Mouse (Mus musculus) CH12.LX (cell line): ENCODE measurements at regions not wholly inside any gene's neighbourhood (a gene's known extent, or its start where the extent isn't known, plus 50 kb on each side); places are given as distances from the start of the nearest gene placed in this dataset.

Source experiments
- DNase-seq: peaks from one replicate; pipeline ENCODE4 v3.0.0-alpha.2; 2013; ENCODE audit errors: extremely low read depth
- H3K27ac ChIP-seq: 2 replicates; pipeline ENCODE4 v1.5.1; 2012; ENCODE audit warnings: low read depth, mild to moderate bottlenecking, control low read depth, moderate library complexity; ENCODE audit not compliant: insufficient read depth
- H3K27me3 ChIP-seq: replicated peaks from 2 replicates; pipeline ENCODE3; 2012; ENCODE audit warnings: inconsistent platforms
- H3K36me3 ChIP-seq, 2 experiments: replicated peaks in 1 of 2; 2 replicates each; pipeline versions ENCODE3 to v1.6.1; 2012; ENCODE audit warnings: inconsistent platforms in 1 of 2, low read length in 1 of 2, mild to moderate bottlenecking in 1 of 2, mixed read lengths in 1 of 2, moderate library complexity in 1 of 2; ENCODE audit not compliant: control insufficient read depth in 1 of 2, insufficient read depth in 1 of 2
- H3K4me1 ChIP-seq, 2 experiments: 2 replicates each; pipeline ENCODE4 v1.6.1; 2012; ENCODE audit warnings: inconsistent platforms in 1 of 2, moderate library complexity in 1 of 2; ENCODE audit not compliant: insufficient read depth in 2 of 2, control insufficient read depth in 1 of 2
- H3K4me2 ChIP-seq: 2 replicates; pipeline ENCODE4 v1.6.1; 2012; ENCODE audit warnings: low read depth, mild to moderate bottlenecking, control low read depth; ENCODE audit not compliant: poor library complexity, insufficient read depth, severe bottlenecking
- H3K4me3 ChIP-seq, 3 experiments: fragments of 150-350 bp in 1 of 3; sonication (generic) in 1 of 3; replicated peaks in 1 of 3; 2 replicates each; pipeline versions ENCODE3 to v1.5.1; 2011 to 2012; ENCODE audit warnings: low read depth in 2 of 3, low read length in 2 of 3, mild to moderate bottlenecking in 2 of 3, moderate library complexity in 2 of 3, control low read depth in 1 of 3, improper control_type of control experiment in 1 of 3, inconsistent platforms in 1 of 3, mixed read lengths in 1 of 3; ENCODE audit not compliant: poor library complexity in 1 of 3
- H3K79me2 ChIP-seq: replicated peaks from 2 replicates; pipeline ENCODE4 v1.6.1; 2012; ENCODE audit warnings: mild to moderate bottlenecking, moderate library complexity; ENCODE audit not compliant: control insufficient read depth, poor library complexity, insufficient read depth, severe bottlenecking; ENCODE audit errors: extremely low read depth
- H3K9ac ChIP-seq: 2 replicates; pipeline ENCODE4 v1.6.1; 2012; ENCODE audit warnings: low read depth, mild to moderate bottlenecking, control low read depth, moderate library complexity; ENCODE audit not compliant: insufficient read depth
- H3K9me3 ChIP-seq: replicated peaks from 2 replicates; pipeline ENCODE3; 2012; ENCODE audit warnings: low read length, inconsistent platforms, mixed read lengths
- BHLHE40 ChIP-seq: IDR thresholded peaks from 2 replicates; pipeline ENCODE4 v1.6.1; 2011; ENCODE audit warnings: mild to moderate bottlenecking, low read depth, low read length, improper control_type of control experiment
- CHD1 ChIP-seq: IDR thresholded peaks from 2 replicates; pipeline ENCODE4 v1.6.1; 2012; ENCODE audit warnings: low read depth, low read length, improper control_type of control experiment, inconsistent platforms
- E2F4 ChIP-seq: IDR thresholded peaks from 2 replicates; pipeline ENCODE4 v1.6.1; 2011; ENCODE audit warnings: low read depth, low read length, improper control_type of control experiment; ENCODE audit not compliant: insufficient replicate concordance
- ELF1 ChIP-seq: IDR thresholded peaks from 2 replicates; pipeline ENCODE4 v1.6.1; 2014; ENCODE audit warnings: low read depth, mild to moderate bottlenecking, inconsistent platforms, low read length, improper control_type of control experiment
- EP300 ChIP-seq: IDR thresholded peaks from 2 replicates; pipeline ENCODE4 v1.6.1; 2011; ENCODE audit warnings: low read length, improper control_type of control experiment
- GABPA ChIP-seq: IDR thresholded peaks from 2 replicates; pipeline ENCODE4 v1.6.1; 2012; ENCODE audit warnings: low read depth, low read length, improper control_type of control experiment, inconsistent platforms; ENCODE audit not compliant: insufficient replicate concordance
- JUND ChIP-seq: conservative IDR thresholded peaks from 2 replicates; pipeline ENCODE4 v1.6.1; 2011; ENCODE audit warnings: low read depth, low read length, improper control_type of control experiment
- KAT2A ChIP-seq: IDR thresholded peaks from 2 replicates; pipeline ENCODE4 v1.6.1; 2012; ENCODE audit warnings: low read length, improper control_type of control experiment, inconsistent platforms; ENCODE audit not compliant: insufficient replicate concordance
- MAFK ChIP-seq: IDR thresholded peaks from 2 replicates; pipeline ENCODE4 v1.6.1; 2011; ENCODE audit warnings: low read length, improper control_type of control experiment; ENCODE audit not compliant: insufficient replicate concordance
- MAX ChIP-seq: IDR thresholded peaks from 2 replicates; pipeline ENCODE4 v1.6.1; 2011; ENCODE audit warnings: low read length, improper control_type of control experiment
- MXI1 ChIP-seq: IDR thresholded peaks from 2 replicates; pipeline ENCODE4 v1.6.1; 2011; ENCODE audit warnings: mild to moderate bottlenecking, low read depth, low read length, improper control_type of control experiment
- MYC ChIP-seq: IDR thresholded peaks from 2 replicates; pipeline ENCODE4 v1.6.1; 2011; ENCODE audit warnings: low read depth, mild to moderate bottlenecking, improper control_type of control experiment, low read length
- NRF1 ChIP-seq: IDR thresholded peaks from 2 replicates; pipeline ENCODE4 v1.6.1; 2014; ENCODE audit warnings: low read depth, mild to moderate bottlenecking, inconsistent platforms, low read length, improper control_type of control experiment, moderate library complexity
- RAD21 ChIP-seq: IDR thresholded peaks from 2 replicates; pipeline ENCODE4 v1.6.1; 2011; ENCODE audit warnings: low read depth, mild to moderate bottlenecking, low read length, improper control_type of control experiment, moderate library complexity
- RCOR1 ChIP-seq: conservative IDR thresholded peaks from 2 replicates; pipeline ENCODE4 v1.6.1; 2012; ENCODE audit warnings: low read depth, mild to moderate bottlenecking, inconsistent platforms, low read length, improper control_type of control experiment
- SMC3 ChIP-seq: IDR thresholded peaks from 2 replicates; pipeline ENCODE4 v1.6.1; 2011; ENCODE audit warnings: low read depth, low read length, improper control_type of control experiment
- TBP ChIP-seq: conservative IDR thresholded peaks from 2 replicates; pipeline ENCODE4 v1.6.1; 2011; ENCODE audit warnings: low read depth, low read length, improper control_type of control experiment
- TCF12 ChIP-seq: IDR thresholded peaks from 2 replicates; pipeline ENCODE4 v1.6.1; 2014; ENCODE audit warnings: low read depth, mild to moderate bottlenecking, inconsistent platforms, low read length, improper control_type of control experiment
- UBTF ChIP-seq: IDR thresholded peaks from 2 replicates; pipeline ENCODE4 v1.6.1; 2012; ENCODE audit warnings: low read depth, mild to moderate bottlenecking, inconsistent platforms, low read length, improper control_type of control experiment, moderate library complexity
- USF2 ChIP-seq: conservative IDR thresholded peaks from 2 replicates; pipeline ENCODE4 v1.6.1; 2011; ENCODE audit warnings: low read depth, low read length, improper control_type of control experiment
- ZC3H11A ChIP-seq: IDR thresholded peaks from 2 replicates; pipeline ENCODE4 v1.6.1; 2012; ENCODE audit warnings: low read depth, mild to moderate bottlenecking, inconsistent platforms, low read length, improper control_type of control experiment
- ZMIZ1 ChIP-seq: IDR thresholded peaks from 2 replicates; pipeline ENCODE4 v1.6.1; 2012; ENCODE audit warnings: low read depth, mild to moderate bottlenecking, inconsistent platforms, low read length, improper control_type of control experiment
- ZNF384 ChIP-seq: IDR thresholded peaks from 2 replicates; pipeline ENCODE4 v1.6.1; 2012; ENCODE audit warnings: low read depth, low read length, improper control_type of control experiment, inconsistent platforms
- dilution Hi-C: fragments of 300-500 bp; cut with MboI; formaldehyde crosslinking; loops from 2 replicates; pipeline ENCODE4 v1.14.3; 2020; ENCODE audit warnings: low sequenced_read_pairs; ENCODE audit not compliant: extremely low pct_unique_long_range_greater_than_20kb, extremely low pct_ligation_motif_present
- in situ Hi-C: fragments of 300-500 bp; cut with MboI; formaldehyde crosslinking; loops from 3 replicates; pipeline ENCODE4 v1.14.3; 2019; ENCODE audit warnings: low sequenced_read_pairs, low pct_ligation_motif_present, low pct_unique_long_range_greater_than_20kb, mixed read lengths

DNA sequence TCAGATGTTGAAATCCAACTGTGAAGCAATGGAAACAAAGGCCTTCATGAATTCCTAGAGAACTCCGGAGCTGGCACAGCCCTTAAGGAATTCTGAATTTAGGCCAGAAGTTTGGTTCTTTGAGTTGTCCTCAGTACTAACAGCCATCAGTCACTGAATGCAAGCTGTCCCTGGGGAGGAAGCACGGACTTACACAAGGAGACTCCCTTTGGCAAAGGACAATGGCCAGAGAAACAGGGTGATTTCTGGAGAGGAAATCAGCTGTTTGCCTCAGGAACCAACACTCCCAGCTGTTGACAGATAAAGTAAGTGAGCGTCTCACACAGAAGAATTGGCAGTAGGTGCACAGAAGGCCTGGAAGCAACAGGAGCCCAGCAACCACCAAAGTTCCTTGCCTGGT, 56.8 kb upstream of the Atp2b1 start:
- Histone ChIP-seq H3K9ac (no peak overlapping the region), H3K4me2 (no peak overlapping the region), H3K4me1 (no peaks in the 10 kb centered on the region), H3K36me3 (no peaks in the 10 kb centered on the region), H3K4me3 (no peak overlapping the region), H3K79me2 (no peaks in the 10 kb centered on the region), H3K27ac (no peak overlapping the region), H3K27me3 (no peaks in the 10 kb centered on the region), H3K9me3 (no peaks in the 10 kb centered on the region)
- dilution Hi-C loops, result no loop called here
- TF ChIP-seq MAX (no peak), NRF1 (no peak), MYC (no peak), ZC3H11A (no peak), MXI1 (no peak), SMC3 (no peak), ELF1 (no peak), KAT2A (no peak), RAD21 (no peak), BHLHE40 (no peak), UBTF (no peak), ZMIZ1 (no peak), JUND (no peak), USF2 (no peak), E2F4 (no peak), RCOR1 (no peak), MAFK (no peak)
- DNase-seq, result no peak
- in situ Hi-C loops, result no loop called here

GRCm38 (mm10) chr10:98861521-98861920, 52.7 kb upstream of the Atp2b1 start:
- TF ChIP-seq GABPA (no peak), ZNF384 (no peak), SMC3 (no peak), TCF12 (no peak), EP300 (no peak), BHLHE40 (no peak), TBP (no peak), ZMIZ1 (no peak), CHD1 (no peak), ZC3H11A (no peak)
- H3K9me3 ChIP-seq, result no peaks in the 10 kb centered on the region
- no peak overlapping the region for H3K9ac ChIP-seq
- dilution Hi-C loops, result no loop called here
- no peaks in the 10 kb centered on the region for H3K79me2 ChIP-seq
- H3K36me3 ChIP-seq, result no peaks in the 10 kb centered on the region
- no peaks in the 10 kb centered on the region for H3K4me1 ChIP-seq
- in situ Hi-C loops, result no loop called here
- H3K4me2 ChIP-seq, result no peak overlapping the region
- no peak for DNase-seq
- no peak overlapping the region for H3K27ac ChIP-seq
- H3K4me3 ChIP-seq, result no peak overlapping the region
- no peaks in the 10 kb centered on the region for H3K27me3 ChIP-seq
